Mouse (Mus musculus) layer of hippocampus, adult 2 months (tissue): Measurements from ENCODE around the gene Cdk17. TPM values are rescaled to one million over a fixed set of nuclear protein-coding genes. Genes with fewer than 3 reads are reported as not detected.

Source experiments
- DNase-seq, 2 experiments: peaks; one replicate each; pipeline ENCODE4 v3.0.0; 2022; ENCODE audit warnings: low spot score in 2 of 2
- H3K27ac ChIP-seq: fragments of 200-600 bp; 2 replicates; pipeline ENCODE4 v1.8.1; 2022
- H3K4me3 ChIP-seq: fragments of 200-600 bp; 2 replicates; pipeline ENCODE4 v1.8.1; 2022; ENCODE audit warnings: mild to moderate bottlenecking
- CTCF ChIP-seq: fragments of 200-600 bp; conservative IDR thresholded peaks from 2 replicates; pipeline ENCODE4 v1.8.1; 2022; ENCODE audit warnings: antibody characterized with exemption, mild to moderate bottlenecking, moderate library complexity
- total RNA-seq, 2 experiments: library from RNA; stranded (reverse); gene quantifications; 2 replicates each; pipeline ENCODE4 v1.2.3; 2021

Cdk17 gene
- total RNA-seq, 2 experiments from 2014 or later = 206 to 219 TPM

GRCm38 (mm10) chr10:93249901-93250300 is 89.2 kb downstream of the Cdk17 start:
- DNase-seq = peak in 1 of 2 experiments; percentile 11
- peak overlapping the region; percentile 48 for H3K27ac ChIP-seq
- no peak for TF ChIP-seq CTCF
- H3K4me3 ChIP-seq = no peak overlapping the region

GRCm38 (mm10) chr10:93250436-93251317 is 90.0 kb downstream of the Cdk17 start:
- H3K27ac ChIP-seq = peak overlapping the region; percentile 48
- DNase-seq = peak in 1 of 2 experiments; percentile 7
- no peak for TF ChIP-seq CTCF

GRCm38 (mm10) chr10:93251426-93251825 is 90.8 kb downstream of the Cdk17 start:
- Histone ChIP-seq H3K4me3 (no peak overlapping the region), H3K27ac (no peak overlapping the region; the same call in 1 of the 2 replicates)
- TF ChIP-seq CTCF = no peak
- no peak for DNase-seq

More at GRCm38 (mm10) chr10:93250436-93251317, 90.0 kb downstream of the Cdk17 start:
- H3K4me3 ChIP-seq = no peak overlapping the region

GRCm38 (mm10) chr10:93252661-93253060 is 92.0 kb downstream of the Cdk17 start:
- H3K4me3 ChIP-seq = no peak overlapping the region
- H3K27ac ChIP-seq = no peak overlapping the region
- DNase-seq = peak in 1 of 2 experiments; percentile 7
- TF ChIP-seq CTCF = no peak

- DNase-seq = no peak
- Histone ChIP-seq H3K4me3 (no peak overlapping the region), H3K27ac (0 out of 2 replicates have a peak overlapping the region, but pooled peaks have one; percentile 23)
- TF ChIP-seq CTCF = no peak
Observed at GRCm38 (mm10) chr10:93253156-93253555, 92.5 kb downstream of the Cdk17 start.

- TF ChIP-seq CTCF = 0 out of 2 replicates have a peak, but pooled peaks have one; percentile 2
- Histone ChIP-seq H3K4me3 (no peak overlapping the region; the same call in 1 of the 2 replicates), H3K27ac (peak overlapping the region; percentile 86)
- peak in 1 of 2 experiments; percentile 57 for DNase-seq
Observed at GRCm38 (mm10) chr10:93255294-93255693, 94.6 kb downstream of the Cdk17 start.

- no peak for DNase-seq
- Histone ChIP-seq H3K27ac (peak overlapping the region; percentile 33; the same call in 1 of the 2 replicates), H3K4me3 (no peak overlapping the region)
- TF ChIP-seq CTCF = no peak
Observed at GRCm38 (mm10) chr10:93259826-93260225, 99.2 kb downstream of the Cdk17 start.

GRCm38 (mm10) chr10:93261132-93261980 is 100.7 kb downstream of the Cdk17 start:
- Histone ChIP-seq H3K27ac (peak overlapping the region; percentile 83), H3K4me3 (peak overlapping the region; percentile 4; the same call in 1 of the 2 replicates)
- DNase-seq = peak in 1 of 2 experiments; percentile 47
- no peak for TF ChIP-seq CTCF

GRCm38 (mm10) chr10:93261981-93262499 is 101.4 kb downstream of the Cdk17 start:
- Histone ChIP-seq H3K27ac (peak overlapping the region; percentile 83), H3K4me3 (peak overlapping the region; percentile 4; the same call in 1 of the 2 replicates)
- DNase-seq = no peak
- no peak for TF ChIP-seq CTCF

GRCm38 (mm10) chr10:93263431-93263830 is 102.8 kb downstream of the Cdk17 start:
- no peak for DNase-seq
- Histone ChIP-seq H3K4me3 (no peak overlapping the region), H3K27ac (peak overlapping the region; percentile 84)
- no peak for TF ChIP-seq CTCF

- no peak for TF ChIP-seq CTCF
- peak overlapping the region; percentile 84 for H3K27ac ChIP-seq
- no peak overlapping the region for H3K4me3 ChIP-seq
- no peak for DNase-seq
Observed at GRCm38 (mm10) chr10:93264001-93264400, 103.3 kb downstream of the Cdk17 start.

- DNase-seq = no peak
- peak overlapping the region; percentile 61; the same call in 1 of the 2 replicates for H3K27ac ChIP-seq
- no peak overlapping the region for H3K4me3 ChIP-seq
- no peak for TF ChIP-seq CTCF
Observed at GRCm38 (mm10) chr10:93265833-93266232, 105.2 kb downstream of the Cdk17 start.
